Mouse (Mus musculus) CH12.LX (cell line): Measurements from ENCODE around the gene Scnn1a.

ENCODE experiments used
- CTCF ChIP-seq, 2 experiments: IDR thresholded peaks in 1 of 2; conservative IDR thresholded peaks in 1 of 2; 2 replicates each; pipeline ENCODE4 v1.5.1; 2011 to 2012; ENCODE audit warnings: low read depth in 2 of 2, low read length in 2 of 2, improper control_type of control experiment in 1 of 2, inconsistent platforms in 1 of 2, mild to moderate bottlenecking in 1 of 2, moderate library complexity in 1 of 2
- EP300 ChIP-seq: IDR thresholded peaks from 2 replicates; pipeline ENCODE4 v1.6.1; 2011; ENCODE audit warnings: low read length, improper control_type of control experiment
- PAX5 ChIP-seq: IDR thresholded peaks from 2 replicates; pipeline ENCODE4 v1.6.1; 2012; ENCODE audit warnings: low read length, inconsistent platforms, mixed read lengths
- SMC3 ChIP-seq: IDR thresholded peaks from 2 replicates; pipeline ENCODE4 v1.6.1; 2011; ENCODE audit warnings: low read depth, low read length, improper control_type of control experiment

DNA sequence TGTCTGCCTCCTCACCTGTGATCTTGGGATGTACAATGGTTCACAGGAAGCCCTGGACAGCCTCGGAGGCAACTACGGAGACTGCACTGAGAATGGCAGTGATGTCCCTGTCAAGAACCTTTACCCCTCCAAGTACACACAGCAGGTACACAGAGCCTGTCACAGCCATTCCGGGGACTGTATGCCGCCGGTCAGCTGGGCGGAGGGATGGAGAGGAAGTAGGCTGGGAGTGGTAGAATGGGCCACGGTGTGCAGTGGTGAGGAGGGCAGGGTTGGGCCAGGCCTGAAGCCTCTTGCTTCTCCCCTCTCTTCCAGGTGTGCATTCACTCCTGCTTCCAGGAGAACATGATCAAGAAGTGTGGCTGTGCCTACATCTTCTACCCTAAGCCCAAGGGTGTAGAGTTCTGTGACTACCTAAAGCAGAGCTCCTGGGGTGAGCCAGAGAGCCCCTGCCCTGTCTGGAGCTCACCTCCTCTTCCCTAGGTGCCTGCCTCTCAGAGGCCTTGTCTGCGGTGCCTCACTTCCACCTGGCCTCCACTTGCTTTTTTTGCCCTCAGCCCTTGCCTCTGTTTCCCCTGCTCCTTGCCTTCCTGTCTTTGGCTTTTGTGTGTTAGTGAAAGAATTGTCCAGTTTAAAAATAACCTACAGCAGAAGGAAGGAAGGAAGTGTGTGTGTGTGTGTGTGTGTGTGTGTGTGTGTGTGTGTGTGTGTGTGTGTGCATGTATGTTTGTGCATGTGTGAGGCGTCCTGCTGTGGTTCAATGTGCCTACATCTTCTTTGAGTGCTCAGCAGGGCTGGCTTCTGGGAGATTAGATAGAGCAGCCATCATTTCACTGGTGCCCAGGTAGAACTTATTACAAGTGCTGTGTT lies 18.6 kb downstream of the Scnn1a start:
- TF ChIP-seq EP300 (no peak), CTCF (conservative IDR thresholded peaks at IDR 0.05 in 1 of 2, IDR thresholded peaks at IDR 0.05 in 1 of 2; ENCODE audit: low read depth in 2 of 2, low read length in 2 of 2) (no peak), PAX5 (no peak), SMC3 (no peak)
